Mouse (Mus musculus) megakaryocyte, embryonic 14.5 days (primary cell): Measurements from ENCODE around the gene Rpf1. TPM values are rescaled to one million over a fixed set of nuclear protein-coding genes. Genes with fewer than 3 reads are reported as not detected.

Experiments used
- H3K27me3 ChIP-seq: replicated peaks from 2 replicates; pipeline ENCODE3; 2012; ENCODE audit warnings: inconsistent platforms
- H3K36me3 ChIP-seq: replicated peaks from 2 replicates; pipeline ENCODE3; 2012; ENCODE audit warnings: low read length, inconsistent platforms, mixed read lengths
- H3K4me1 ChIP-seq: 2 replicates; pipeline ENCODE4 v1.6.1; 2012; ENCODE audit warnings: inconsistent platforms
- H3K4me3 ChIP-seq: replicated peaks from 2 replicates; pipeline ENCODE3; 2012; ENCODE audit warnings: moderate library complexity, mild to moderate bottlenecking, inconsistent platforms
- H3K9me3 ChIP-seq: 2 replicates; pipeline ENCODE4 v1.6.1; 2012; ENCODE audit warnings: inconsistent platforms
- FLI1 ChIP-seq: IDR thresholded peaks from 2 replicates; pipeline ENCODE4 v1.6.1; 2012; ENCODE audit warnings: low read length, inconsistent platforms, mixed read lengths
- GATA1 ChIP-seq: IDR thresholded peaks from 3 replicates; pipeline ENCODE4 v1.6.1; 2012; ENCODE audit warnings: mixed read lengths, low read length, inconsistent platforms, borderline replicate concordance
- polyA plus RNA-seq: library from polyadenylated mRNA; stranded (reverse); fragments of >175 nt; gene quantifications from 2 replicates; pipeline ENCODE4 v1.2.3, GENCODE M21; 2012; ENCODE audit warnings: low replicate concordance; ENCODE audit not compliant: insufficient read depth

Rpf1 gene
- polyA plus RNA-seq, 1 experiment: 9.7 TPM

DNA sequence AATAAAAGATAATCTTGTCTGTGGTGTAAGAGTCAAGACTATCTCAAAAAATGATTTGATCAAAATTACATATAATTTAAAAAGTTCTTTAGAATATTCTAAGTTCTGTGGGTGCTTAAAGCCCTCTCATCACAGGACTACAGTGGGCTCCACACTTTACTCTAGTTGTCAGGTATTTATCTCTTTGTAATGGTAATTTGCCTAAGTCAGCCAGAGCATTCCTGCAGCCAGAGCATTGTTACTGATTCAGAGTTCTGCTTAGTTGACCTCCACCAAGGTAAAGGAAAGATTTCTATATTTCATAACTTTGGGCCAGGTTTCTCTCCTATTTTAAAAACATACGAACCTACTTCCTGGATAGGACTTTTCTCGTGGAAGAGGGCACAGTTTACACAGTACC, 52.0 kb downstream of the Rpf1 start:
- no peaks in the 10 kb centered on the region for H3K27me3 ChIP-seq
- H3K4me1 ChIP-seq: no peaks in the 10 kb centered on the region
- peaks cover 12% of the 10 kb centered on the region for H3K36me3 ChIP-seq
- no peak overlapping the region for H3K4me3 ChIP-seq
- TF ChIP-seq GATA1 (no peak), FLI1 (no peak)
- H3K9me3 ChIP-seq: peaks cover 3% of the 10 kb centered on the region

DNA sequence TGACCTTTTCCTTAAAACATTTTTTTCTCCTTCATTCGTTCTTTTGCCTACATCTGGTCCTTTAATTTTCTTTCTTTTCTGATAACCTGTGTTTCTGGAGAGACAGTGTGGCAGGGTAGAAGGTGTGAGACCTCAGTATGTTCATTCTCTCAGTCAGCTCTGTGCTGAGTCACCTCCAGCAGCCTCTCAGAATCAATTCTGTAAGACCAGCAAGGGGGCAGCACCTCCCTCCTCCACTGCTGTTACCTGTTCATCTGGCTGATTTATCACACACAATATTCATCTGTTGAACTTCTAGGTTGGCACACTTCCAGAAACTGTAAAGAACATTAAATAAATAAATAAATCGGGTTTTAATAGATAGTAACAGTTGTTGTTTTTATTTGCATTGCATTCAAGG, 58.3 kb downstream of the Rpf1 start:
- Histone ChIP-seq H3K4me3 (no peak overlapping the region), H3K4me1 (no peaks in the 10 kb centered on the region), H3K36me3 (peaks cover 33% of the 10 kb centered on the region), H3K27me3 (no peaks in the 10 kb centered on the region), H3K9me3 (no peaks in the 10 kb centered on the region)
- TF ChIP-seq FLI1 (no peak), GATA1 (no peak)

Other genes with a start within 250 kb of the Rpf1 start
- 0.51 and 10.1 TPM in 2 replicates for gene Ssx2ip, start 116.8 kb downstream of the Rpf1 start, polyA plus RNA-seq
- gene Ctbs, start 71.6 kb downstream of the Rpf1 start, polyA plus RNA-seq: 5.9 and 21.7 TPM in 2 replicates
- gene Spata1, start 21.7 kb downstream of the Rpf1 start, polyA plus RNA-seq: 0.56 and 0.61 TPM in 2 replicates
- 162 and 413 TPM in 2 replicates for gene Gng5, start 21.6 kb downstream of the Rpf1 start, polyA plus RNA-seq
- not detected in 2 replicates for gene Uox, start 49.0 kb upstream of the Rpf1 start, polyA plus RNA-seq
- gene Dnase2b, start 94.2 kb upstream of the Rpf1 start, polyA plus RNA-seq: not detected in 2 replicates
- gene 4930503B20Rik, start 129.9 kb upstream of the Rpf1 start, polyA plus RNA-seq: not detected in 2 replicates
- gene Samd13, start 164.2 kb upstream of the Rpf1 start, polyA plus RNA-seq: not detected in 2 replicates